Mouse (Mus musculus) ES-CJ7 (cell line): ENCODE measurements around the gene Ttf2.

Experiments
- DNase-seq: peaks from one replicate; pipeline ENCODE4 v3.0.0; 2011; ENCODE audit warnings: low read depth, low spot score

Ttf2 gene

GRCm38 (mm10) chr3:100916844-100917243 lies 52.6 kb downstream of the Ttf2 start:
- DNase-seq: peak; percentile 40

GRCm38 (mm10) chr3:100911498-100912213 lies 57.8 kb downstream of the Ttf2 start:
- DNase-seq: no peak

- DNase-seq: no peak
These were observed 58.4 kb downstream of the Ttf2 start for GRCm38 (mm10) chr3:100911026-100911425.

- DNase-seq: no peak
These were observed 58.8 kb downstream of the Ttf2 start for GRCm38 (mm10) chr3:100910621-100911020.

- DNase-seq: no peak
These were observed 60.9 kb downstream of the Ttf2 start for GRCm38 (mm10) chr3:100908594-100908993.

- DNase-seq: peak; percentile 39
These were observed 62.5 kb downstream of the Ttf2 start for GRCm38 (mm10) chr3:100906916-100907315.

- DNase-seq: no peak
These were observed 63.3 kb downstream of the Ttf2 start for GRCm38 (mm10) chr3:100906128-100906527.

- no peak for DNase-seq
These were observed 74.0 kb downstream of the Ttf2 start for GRCm38 (mm10) chr3:100895500-100895899.

- DNase-seq: no peak
These were observed 76.8 kb downstream of the Ttf2 start for GRCm38 (mm10) chr3:100892383-100893335.

GRCm38 (mm10) chr3:100890406-100890805 lies 79.1 kb downstream of the Ttf2 start:
- DNase-seq: no peak

- no peak for DNase-seq
These were observed 80.2 kb downstream of the Ttf2 start for GRCm38 (mm10) chr3:100889234-100889633.
